Mouse (Mus musculus) large intestine, adult 2 months (tissue): ENCODE results near the gene Ano10. TPM values are rescaled to one million over a fixed set of nuclear protein-coding genes. Genes with fewer than 3 reads are reported as not detected.
"Not testable (repeated sequence)": the region's sequence is repeated elsewhere in the genome, so short reads cannot be mapped to it uniquely, and the experiment has no call there.

Experiments used
- DNase-seq: peaks from one replicate; pipeline ENCODE4 v3.0.0-alpha.2; 2012; ENCODE audit warnings: low read depth, low spot score
- WGBS: fragments of 180-500 bp; shearing (Covaris S2); methylation state at CpG from one replicate; pipeline ENCODE4 v1.1.7; 2018; 5-methylcytosine and 5-hydroxymethylcytosine counted together
- polyA plus RNA-seq: library from polyadenylated mRNA; depleted of rRNA; stranded (reverse); fragments of >200 nt; gene quantifications from 2 replicates; pipeline ENCODE4 v1.2.3, GENCODE M21; 2012; rRNA removed

Ano10 gene
- 67.0 and 72.8 TPM in 2 replicates for polyA plus RNA-seq

GRCm38 (mm10) chr9:122294242-122294881 is at the start of gene Ano10:
Gene Ano10 (minus strand): TSS chr9:122294423.
- DNase-seq = peak; percentile 91
- WGBS = 1% methylated on average over 51 of the region's 51 CpGs

GRCm38 (mm10) chr9:122343399-122343798 is 49.2 kb upstream of the Ano10 start:
- 84% methylated on average over 7 of the region's 7 CpGs for WGBS
- no peak for DNase-seq

DNA sequence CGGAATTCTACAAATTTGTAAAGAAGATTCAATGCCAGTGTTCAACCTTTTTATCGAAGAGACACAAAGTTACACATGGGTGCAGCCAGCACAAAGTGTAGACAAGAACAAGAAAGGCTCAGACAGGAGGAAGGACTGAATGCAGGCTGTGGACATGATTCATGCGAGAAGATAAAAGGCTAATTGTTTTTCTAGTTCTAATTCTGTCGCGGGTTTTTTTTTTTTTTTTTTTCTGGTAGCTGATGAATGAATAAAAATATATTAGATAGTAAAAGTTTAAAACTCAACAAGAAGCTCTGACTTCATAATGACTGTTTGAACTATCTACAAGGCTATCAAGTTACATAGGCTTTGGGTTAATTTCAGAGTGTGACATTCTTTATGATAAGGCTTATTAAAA is 45.7 kb upstream of the Ano10 start:
- 63% methylated on average over 5 of the region's 5 CpGs for WGBS
- DNase-seq = no peak

GRCm38 (mm10) chr9:122337510-122337931 is 43.3 kb upstream of the Ano10 start:
- 12% methylated on average over 8 of the region's 8 CpGs for WGBS

GRCm38 (mm10) chr9:122336677-122337076 is 42.5 kb upstream of the Ano10 start:
- 45% methylated on average over 2 of the region's 2 CpGs for WGBS
- DNase-seq = no peak

More at GRCm38 (mm10) chr9:122337510-122337931, 43.3 kb upstream of the Ano10 start:
- no peak for DNase-seq

DNA sequence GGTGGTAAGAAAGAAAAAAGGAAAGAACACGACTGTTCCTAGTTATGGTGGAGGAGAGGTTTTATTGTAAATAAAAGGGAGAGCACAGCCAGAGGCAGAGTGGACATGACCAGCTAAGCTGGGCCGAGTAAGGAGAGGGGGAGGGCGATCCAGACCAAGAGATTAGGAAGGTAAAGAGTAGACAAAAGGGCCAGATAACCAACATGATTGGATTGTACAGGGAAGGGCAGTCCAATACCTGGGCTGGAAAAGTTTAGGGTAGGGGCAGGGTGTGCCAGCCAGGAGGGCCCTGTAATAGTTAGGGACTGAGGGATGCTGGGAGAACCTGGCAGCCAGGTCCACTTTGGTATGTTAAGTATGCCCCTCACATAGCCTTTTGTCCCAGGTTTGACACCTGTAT is 34.0 kb upstream of the Ano10 start:
- 55% methylated on average over 3 of the region's 3 CpGs for WGBS
- DNase-seq = no peak

DNA sequence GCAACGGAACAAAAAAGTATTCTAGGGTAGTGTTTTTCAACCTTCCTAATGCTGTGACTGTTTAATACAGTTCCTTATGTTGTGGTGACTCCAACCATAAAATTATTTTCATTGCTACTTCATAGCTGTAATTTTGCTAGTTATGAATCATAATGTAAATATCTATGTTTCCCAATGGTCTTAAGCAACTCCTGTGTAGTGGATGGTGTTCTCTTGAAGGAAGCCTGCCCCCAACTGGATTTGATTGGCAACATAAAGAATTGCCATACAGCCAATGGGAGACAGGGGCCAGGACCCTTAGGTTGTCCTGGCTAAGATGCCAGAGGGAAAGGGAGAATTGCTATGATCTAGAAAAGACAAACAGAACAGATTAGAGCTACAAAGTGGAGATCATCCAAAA is 31.8 kb upstream of the Ano10 start:
- WGBS = 65% methylated on average over 1 of the region's 1 CpGs
- no peak for DNase-seq

DNA sequence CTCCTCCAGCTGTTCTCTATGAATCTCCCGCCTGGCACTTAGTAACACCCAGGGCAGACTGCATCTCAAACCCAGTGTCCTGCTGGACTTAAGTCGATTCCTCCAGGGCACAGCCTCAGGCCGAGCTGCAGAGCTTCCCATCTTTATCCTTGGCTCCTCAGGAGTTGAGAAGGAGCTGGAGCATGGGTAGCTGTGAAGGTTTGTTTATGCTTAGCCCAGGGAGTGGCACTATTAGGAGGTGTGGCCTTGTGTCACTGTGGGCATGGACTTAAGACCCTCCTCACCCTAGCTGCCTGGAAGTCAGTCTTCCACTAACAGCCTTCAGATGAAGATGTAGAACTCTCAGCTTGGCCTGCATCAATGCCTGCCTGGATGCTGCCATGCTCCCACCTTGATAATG is 28.1 kb upstream of the Ano10 start:
- DNase-seq = no peak
- 75% methylated on average over 3 of the region's 3 CpGs for WGBS

- no peak for DNase-seq
- WGBS = 90% methylated on average over 4 of the region's 4 CpGs
These were observed 26.4 kb upstream of the Ano10 start for GRCm38 (mm10) chr9:122320626-122321025.

DNA sequence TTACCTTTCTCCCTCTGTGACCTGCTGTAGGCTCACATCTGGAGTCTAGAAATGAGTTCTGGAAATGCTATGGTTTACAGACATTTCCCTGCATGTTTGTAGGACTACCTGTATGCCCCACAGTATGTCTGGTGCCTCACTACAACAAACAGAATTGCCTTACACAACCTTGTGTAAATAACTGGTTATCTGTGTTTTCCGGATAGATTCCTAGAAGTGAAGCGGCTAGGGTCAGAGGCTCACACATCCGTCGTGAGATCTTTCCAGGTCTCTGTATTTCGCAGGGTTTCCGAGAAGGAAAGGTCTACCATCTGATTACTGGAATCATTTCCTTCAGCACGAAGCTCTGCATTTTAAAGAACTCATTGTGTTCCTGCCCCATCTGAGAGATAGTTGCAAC is 22.3 kb upstream of the Ano10 start:
- 55% methylated on average over 7 of the region's 7 CpGs for WGBS
- DNase-seq = no peak

DNA sequence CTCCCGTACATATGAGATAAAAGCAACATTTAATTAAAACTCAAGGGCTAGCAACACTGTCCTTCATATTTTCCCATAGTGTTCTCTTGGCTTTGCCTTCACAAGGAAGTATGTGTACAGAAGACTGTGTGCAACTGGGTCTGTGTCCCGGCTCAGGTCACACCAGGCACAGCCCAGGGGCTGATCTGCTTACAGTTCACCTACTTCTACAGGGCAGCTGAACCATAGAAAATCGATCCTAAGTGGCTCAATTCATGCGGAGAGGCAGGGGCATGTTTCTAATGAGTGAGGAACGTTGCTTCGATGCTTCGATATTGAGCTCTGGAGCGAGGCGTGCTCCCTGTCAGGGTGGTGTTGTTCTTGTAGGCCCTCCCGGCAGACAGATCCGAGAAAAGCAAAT is 21.3 kb upstream of the Ano10 start:
- 87% methylated on average over 11 of the region's 11 CpGs for WGBS

DNA sequence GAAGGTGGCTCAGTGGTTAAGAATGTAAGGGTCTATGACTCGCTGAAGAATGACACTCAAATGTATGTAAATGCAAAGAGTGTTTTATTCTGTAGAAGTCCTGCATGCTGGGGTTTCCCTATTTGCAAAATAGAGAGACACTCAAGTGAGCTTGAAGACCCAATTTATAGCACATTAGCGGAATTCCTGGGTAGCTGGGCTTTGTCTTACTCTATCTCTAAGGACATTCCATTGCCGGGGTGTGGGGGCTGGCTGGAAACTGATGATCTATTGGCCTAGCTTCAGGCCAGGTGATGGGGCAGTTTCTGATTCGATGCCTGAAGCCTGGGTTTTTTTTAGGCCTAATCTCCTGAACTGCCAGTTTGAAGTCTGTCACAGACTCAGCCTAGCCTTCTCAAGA is 20.7 kb upstream of the Ano10 start:
- no peak for DNase-seq
- WGBS = 68% methylated on average over 4 of the region's 4 CpGs

More for the DNA sequence above, 21.3 kb upstream of the Ano10 start:
- no peak for DNase-seq

DNA sequence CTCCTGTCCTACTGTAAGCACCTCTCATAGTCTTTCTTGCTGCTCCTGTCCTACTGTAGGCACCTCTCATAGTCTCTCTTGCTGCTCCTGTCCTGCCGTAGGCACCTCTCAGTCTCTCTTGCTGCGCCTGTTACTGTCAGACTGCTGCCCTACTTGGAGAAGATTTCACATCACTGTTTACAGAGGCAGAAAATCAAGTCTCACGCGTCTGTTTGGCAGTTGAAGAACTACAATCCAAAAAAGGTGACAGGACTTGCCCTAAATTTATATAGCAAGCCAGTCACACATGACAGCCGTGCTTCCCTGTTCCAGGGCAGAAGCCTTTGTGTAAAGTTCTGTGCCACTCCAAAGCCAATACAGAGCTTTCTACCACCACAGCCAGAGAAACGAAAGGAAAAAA is 20.2 kb upstream of the Ano10 start:
- 69% methylated on average over 6 of the region's 6 CpGs for WGBS
- DNase-seq = no peak

DNA sequence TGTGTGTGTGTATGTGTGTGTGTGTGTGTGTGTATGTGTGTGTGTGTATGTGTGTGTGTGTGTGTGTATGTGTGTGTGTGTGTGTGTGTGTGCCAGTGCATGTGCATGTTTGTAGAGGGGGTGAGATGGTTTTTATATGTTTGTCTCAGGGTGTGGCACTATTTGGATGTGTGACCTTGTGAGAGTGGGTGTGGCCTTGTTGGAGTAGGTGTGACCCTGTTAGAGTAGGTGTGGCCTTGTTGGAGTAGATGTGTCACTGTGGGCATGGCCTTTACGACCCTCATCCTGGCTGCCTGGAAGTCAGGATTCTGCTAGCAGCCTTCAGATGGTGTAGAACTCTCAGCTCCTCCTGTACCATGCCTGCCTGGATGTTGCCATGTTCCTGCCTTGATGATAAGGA is 18.9 kb upstream of the Ano10 start:
- WGBS = 14% methylated on average over 1 of the region's 1 CpGs

DNA sequence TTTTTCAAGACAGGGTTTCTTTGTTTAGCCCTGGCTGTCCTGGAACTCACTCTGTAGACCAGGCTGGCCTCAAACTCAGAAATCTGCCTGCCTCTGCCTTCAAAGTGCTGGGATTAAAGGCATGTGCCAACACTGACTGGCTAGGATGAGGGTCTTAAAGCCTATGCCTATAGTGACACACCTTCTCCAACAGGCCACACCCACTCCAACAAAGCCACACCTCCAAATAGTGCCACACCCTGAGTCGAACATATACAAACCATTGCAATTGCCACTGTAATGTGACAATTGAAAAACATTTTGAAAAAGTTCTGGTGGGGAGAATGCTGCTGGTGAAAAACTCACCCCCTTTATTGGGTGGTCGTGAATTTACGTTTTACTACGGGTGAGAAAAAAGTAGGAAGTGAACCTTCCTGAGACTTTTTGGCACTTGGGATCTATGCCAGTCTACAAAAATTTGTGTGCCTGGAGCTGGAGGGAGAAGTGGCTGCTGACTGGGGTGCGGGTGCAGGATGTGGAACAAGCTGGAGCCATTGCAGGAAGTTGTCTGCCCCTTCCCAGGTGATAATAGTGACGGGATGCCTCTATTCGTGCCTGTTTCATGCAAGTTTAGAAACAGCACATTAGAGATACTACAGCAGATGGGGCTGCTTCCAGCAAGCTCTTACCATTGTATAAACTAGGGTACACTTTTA is 18.2 kb upstream of the Ano10 start:
- WGBS = 67% methylated on average over 7 of the region's 7 CpGs
- DNase-seq = no peak

More for the DNA sequence above, 18.9 kb upstream of the Ano10 start:
- not testable (repeated sequence) for DNase-seq

- WGBS = 42% methylated on average over 7 of the region's 7 CpGs
These were observed 17.0 kb upstream of the Ano10 start for GRCm38 (mm10) chr9:122311051-122311760.

GRCm38 (mm10) chr9:122310613-122311049 is 16.4 kb upstream of the Ano10 start:
- DNase-seq = no peak
- WGBS = 1% methylated on average over 19 of the region's 19 CpGs

More at GRCm38 (mm10) chr9:122311051-122311760, 17.0 kb upstream of the Ano10 start:
- no peak for DNase-seq

- whole genome bisulfite sequencing = 54% methylated on average over 14 of the region's 14 CpGs
- no peak for DNase-seq
These were observed 15.1 kb upstream of the Ano10 start for GRCm38 (mm10) chr9:122309013-122309980.

- WGBS = 54% methylated on average over 3 of the region's 3 CpGs
- DNase-seq = no peak
These were observed 11.1 kb upstream of the Ano10 start for GRCm38 (mm10) chr9:122305302-122305701.
